Mouse (Mus musculus) forebrain, embryonic 10.5 days (tissue): ENCODE measurements at regions not wholly inside any gene's neighbourhood (a gene's known extent, or its start where the extent isn't known, plus 50 kb on each side); places are given as distances from the start of the nearest gene placed in this dataset.
"Not testable (repeated sequence)": the region's sequence is repeated elsewhere in the genome, so short reads cannot be mapped to it uniquely, and the experiment has no call there.

Experiments
- DNase-seq: peaks from one replicate; pipeline ENCODE4 v3.0.0-alpha.2; 2017; ENCODE audit warnings: low spot score; ENCODE audit errors: extremely low spot score
- H3K27ac ChIP-seq: fragments of 300-500 bp; sonication (generic); 2 replicates; pipeline ENCODE4 v1.5.1; 2016; ENCODE audit warnings: mild to moderate bottlenecking
- H3K27me3 ChIP-seq: fragments of 300-500 bp; sonication (generic); 2 replicates; pipeline ENCODE4 v1.6.1; 2016; ENCODE audit warnings: mild to moderate bottlenecking; ENCODE audit not compliant: poor library complexity, severe bottlenecking
- H3K36me3 ChIP-seq: fragments of 300-500 bp; sonication (generic); replicated peaks from 2 replicates; pipeline ENCODE4 v1.6.1; 2016; ENCODE audit warnings: mild to moderate bottlenecking, moderate library complexity
- H3K4me1 ChIP-seq: fragments of 300-500 bp; sonication (generic); 2 replicates; pipeline ENCODE4 v1.6.1; 2016
- H3K4me3 ChIP-seq: fragments of 300-500 bp; sonication (generic); 2 replicates; pipeline ENCODE4 v1.5.1; 2016; ENCODE audit warnings: mild to moderate bottlenecking, moderate library complexity
- H3K9me3 ChIP-seq: fragments of 300-500 bp; sonication (generic); 2 replicates; pipeline ENCODE4 v1.6.1; 2016; ENCODE audit warnings: mild to moderate bottlenecking, moderate library complexity
- WGBS: fragments of 180-500 bp; shearing (Covaris S2); methylation state at CpG from one replicate; pipeline ENCODE4 v1.1.7; 2016; 5-methylcytosine and 5-hydroxymethylcytosine counted together

DNA sequence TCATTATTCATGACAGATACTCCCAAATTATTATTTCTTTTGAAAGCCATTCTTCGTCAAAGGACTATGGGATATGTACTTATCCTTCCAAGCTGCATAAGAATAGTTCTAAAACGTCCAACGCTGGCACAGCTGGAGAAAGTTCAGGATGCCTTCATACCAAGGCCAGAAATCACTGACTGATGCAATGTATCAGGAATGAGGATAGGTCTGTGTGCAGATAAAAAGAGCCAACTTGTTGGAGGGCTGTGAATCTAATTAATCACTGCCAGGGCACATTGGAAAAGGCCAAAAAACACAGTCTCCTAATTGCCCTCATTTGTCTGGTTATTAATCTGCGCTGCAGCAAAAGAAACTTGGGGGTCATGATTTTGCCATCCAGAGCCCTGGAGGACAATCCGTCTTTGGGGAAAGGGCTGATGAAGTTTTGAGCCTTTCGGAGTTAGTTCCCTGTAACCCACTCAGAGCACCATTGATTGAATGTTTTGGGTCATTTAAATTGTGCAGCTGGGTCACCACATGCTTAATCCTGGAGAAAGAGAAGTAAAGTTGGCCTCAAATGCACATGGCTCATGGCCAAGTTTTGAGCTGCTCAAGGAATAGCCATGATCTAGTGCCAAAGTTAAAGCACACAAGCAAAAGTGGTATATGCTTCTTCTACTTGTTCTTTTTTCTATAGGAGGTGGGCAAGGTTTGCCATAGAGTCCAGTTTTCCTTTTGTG, 248.0 kb upstream of the Sfrp2 start:
- no peaks in the 10 kb centered on the region for H3K27me3 ChIP-seq
- no peak overlapping the region for H3K27ac ChIP-seq
- no peaks in the 10 kb centered on the region for H3K9me3 ChIP-seq
- H3K4me1 ChIP-seq, result no peaks in the 10 kb centered on the region
- 84% methylated on average over 6 of the region's 6 CpGs for WGBS
- no peak overlapping the region for H3K4me3 ChIP-seq
- no peaks in the 10 kb centered on the region for H3K36me3 ChIP-seq
- DNase-seq, result no peak

DNA sequence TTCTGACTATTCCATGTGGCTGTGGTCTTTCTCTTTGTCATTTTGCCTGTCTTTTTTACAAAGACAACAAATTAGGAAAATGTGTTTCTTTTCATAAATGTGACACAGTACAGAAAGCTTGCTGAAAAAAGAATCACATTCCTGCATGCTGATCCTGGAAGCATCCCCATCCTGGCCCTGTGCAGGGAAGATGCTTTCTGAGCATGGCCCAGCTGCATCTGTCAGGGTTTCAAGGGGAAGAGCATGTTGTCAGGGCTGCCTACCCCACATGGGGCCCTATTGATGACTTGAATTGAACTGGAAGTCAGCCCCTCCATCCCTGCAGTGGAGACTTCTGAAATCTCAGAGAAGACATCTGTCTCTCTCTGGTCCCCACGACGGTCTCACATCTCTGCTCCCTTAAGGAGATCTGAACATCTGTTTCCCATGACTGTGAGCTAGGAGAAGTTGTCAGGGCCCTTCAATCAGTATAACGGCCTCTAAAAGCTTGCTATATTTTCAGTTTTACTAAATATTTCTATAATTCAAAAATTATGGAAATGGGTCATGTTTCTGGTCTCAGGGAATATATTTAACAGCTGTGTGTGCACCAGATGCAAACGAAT, 235.8 kb upstream of the Sfrp2 start:
- DNase-seq, result no peak
- 84% methylated on average over 4 of the region's 4 CpGs for WGBS
- no peak overlapping the region for H3K4me3 ChIP-seq

DNA sequence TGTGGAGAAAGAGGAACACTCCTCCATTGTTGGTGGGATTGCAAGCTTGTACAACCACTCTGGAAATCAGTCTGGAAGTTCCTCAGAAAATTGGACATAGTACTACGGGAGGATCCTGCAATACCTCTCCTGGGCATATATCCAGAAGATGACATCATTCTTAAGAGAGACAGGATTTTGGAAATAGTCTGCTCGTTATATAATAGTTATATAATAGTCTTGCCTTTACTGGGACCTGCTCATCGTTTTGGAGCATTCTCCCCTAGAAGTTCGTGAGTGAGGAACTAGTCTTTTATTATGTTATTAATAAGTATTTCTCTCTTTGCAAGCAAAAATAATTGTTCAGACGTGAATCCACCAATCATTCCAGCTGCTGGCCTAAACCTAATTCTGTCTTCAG, 229.5 kb upstream of the Sfrp2 start:
- H3K4me3 ChIP-seq, H3K4me1 ChIP-seq, H3K27me3 ChIP-seq, H3K36me3 ChIP-seq, H3K9me3 ChIP-seq, H3K27ac ChIP-seq, DNase-seq: not testable (repeated sequence)
- WGBS, result 93% methylated on average over 5 of the region's 5 CpGs

More for the DNA sequence above, 235.8 kb upstream of the Sfrp2 start:
- Histone ChIP-seq H3K27me3 (no peaks in the 10 kb centered on the region), H3K4me1 (no peaks in the 10 kb centered on the region), H3K27ac (no peak overlapping the region), H3K36me3 (no peaks in the 10 kb centered on the region), H3K9me3 (no peaks in the 10 kb centered on the region)

DNA sequence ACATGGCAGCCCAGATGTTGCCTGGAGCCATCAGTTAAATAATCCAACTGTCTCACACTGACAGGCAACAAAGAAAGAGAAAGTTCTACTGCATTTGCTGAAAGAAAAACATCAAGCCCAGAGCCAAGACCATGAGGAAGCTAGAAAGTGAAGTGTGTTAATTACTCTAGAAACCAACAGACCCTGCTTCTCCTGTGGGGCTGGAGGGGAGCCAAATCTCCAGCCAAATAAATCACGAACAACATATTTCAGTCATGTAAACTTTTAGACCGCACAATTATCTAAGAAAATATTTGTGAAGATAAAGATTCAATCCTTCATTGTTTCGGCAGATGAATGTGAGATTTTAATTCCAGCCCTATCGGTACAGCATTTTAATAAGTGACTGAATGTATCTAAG, 228.9 kb upstream of the Sfrp2 start:
- Histone ChIP-seq H3K9me3 (no peaks in the 10 kb centered on the region), H3K36me3 (no peaks in the 10 kb centered on the region), H3K27ac (no peak overlapping the region), H3K4me3 (no peak overlapping the region), H3K27me3 (no peaks in the 10 kb centered on the region), H3K4me1 (peaks cover 5% of the 10 kb centered on the region; the same call in 1 of the 2 replicates)
- WGBS, result 94% methylated on average over 4 of the region's 4 CpGs
- DNase-seq, result no peak

DNA sequence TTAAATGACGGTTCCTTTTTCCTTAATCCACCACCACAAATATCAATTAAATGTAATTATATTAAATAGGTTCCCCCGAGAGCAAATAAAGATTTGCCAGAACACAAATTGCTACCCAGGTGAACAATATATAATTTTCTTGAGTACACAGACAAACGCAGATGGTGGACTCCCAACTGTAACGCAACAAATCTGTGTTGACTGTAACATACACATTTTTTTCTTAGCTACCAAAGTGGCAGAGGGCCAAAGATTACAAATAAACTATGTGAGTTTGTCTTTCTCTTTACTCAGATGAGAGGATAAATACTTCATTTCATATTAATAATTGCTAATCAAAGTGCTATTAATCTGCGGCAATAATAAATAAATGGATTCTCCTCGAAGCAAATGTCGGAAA, 228.4 kb upstream of the Sfrp2 start:
- Histone ChIP-seq H3K4me3 (no peak overlapping the region), H3K4me1 (peaks cover 5% of the 10 kb centered on the region; the same call in 1 of the 2 replicates), H3K9me3 (no peaks in the 10 kb centered on the region), H3K27ac (no peak overlapping the region), H3K27me3 (no peaks in the 10 kb centered on the region), H3K36me3 (no peaks in the 10 kb centered on the region)
- WGBS, result 91% methylated on average over 7 of the region's 7 CpGs
- DNase-seq, result no peak

DNA sequence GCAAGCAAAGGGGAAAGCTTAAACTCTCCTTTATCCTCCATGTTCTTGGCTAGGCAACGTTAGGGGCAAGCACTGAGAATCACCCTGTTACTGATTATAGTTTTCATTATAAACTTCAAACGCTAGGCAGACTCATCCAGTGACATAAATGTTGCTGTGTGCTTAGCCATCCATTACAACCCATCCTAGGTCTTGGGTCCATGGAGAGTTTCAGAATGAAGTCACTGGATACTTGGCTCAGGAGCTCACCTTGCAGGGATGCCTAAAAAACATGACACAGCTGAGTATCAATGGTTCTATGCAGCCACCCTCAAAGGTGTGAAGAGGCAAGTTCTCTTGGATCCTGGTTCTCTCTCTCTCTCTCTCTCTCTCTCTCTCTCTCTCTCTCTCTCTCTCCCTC, 227.2 kb upstream of the Sfrp2 start:
- 78% methylated on average over 2 of the region's 2 CpGs for WGBS
- no peaks in the 10 kb centered on the region for H3K9me3 ChIP-seq
- H3K36me3 ChIP-seq, result no peaks in the 10 kb centered on the region
- no peak for DNase-seq
- no peaks in the 10 kb centered on the region for H3K27me3 ChIP-seq
- H3K4me3 ChIP-seq, result no peak overlapping the region
- H3K27ac ChIP-seq, result no peak overlapping the region
- peaks cover 5% of the 10 kb centered on the region; the same call in 1 of the 2 replicates for H3K4me1 ChIP-seq

DNA sequence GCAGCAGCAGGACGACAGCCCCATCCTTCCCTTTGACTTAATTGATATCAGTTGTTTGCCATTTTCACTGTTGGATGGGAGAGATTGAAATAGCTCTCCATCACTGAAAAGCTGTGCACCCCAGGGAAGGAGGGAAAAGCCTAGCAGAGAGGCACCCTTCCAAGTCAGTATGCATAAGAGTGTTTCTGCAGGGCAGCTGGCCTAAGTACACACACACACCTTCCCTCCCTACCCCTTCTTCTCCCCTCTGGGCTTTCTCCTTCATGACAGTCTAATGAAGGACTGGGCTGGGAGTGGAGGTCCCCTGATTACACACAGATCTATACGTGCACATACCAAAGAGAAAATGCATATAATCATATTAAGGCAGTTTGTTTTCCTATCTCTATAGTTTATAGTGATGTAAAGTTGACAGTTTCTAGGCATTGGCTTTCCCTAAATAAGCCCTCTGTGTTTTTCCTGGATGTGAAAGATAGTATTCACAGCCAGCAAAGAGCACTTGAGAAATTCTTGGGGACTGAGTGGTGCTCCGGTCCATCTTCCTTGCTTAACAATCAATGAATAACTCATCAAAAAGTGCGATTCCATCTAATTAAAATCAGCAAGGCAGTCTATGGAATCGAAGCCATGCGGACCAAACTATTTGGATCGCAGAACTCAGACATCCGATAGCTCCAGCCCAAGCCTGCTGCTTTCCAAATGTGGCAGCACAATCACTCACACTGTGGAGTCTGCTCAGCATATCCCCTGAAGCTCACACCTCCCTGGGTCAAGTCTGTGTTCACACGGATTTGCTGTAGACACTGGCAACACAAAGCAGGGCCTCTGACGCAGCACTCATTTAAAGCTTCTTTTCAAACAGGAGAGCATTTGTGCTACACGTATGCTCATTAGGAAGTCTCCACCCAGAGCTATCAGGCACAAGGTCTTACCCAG, 224.9 kb upstream of the Sfrp2 start:
- peaks cover 5% of the 10 kb centered on the region; the same call in 1 of the 2 replicates for H3K4me1 ChIP-seq
- no peaks in the 10 kb centered on the region for H3K36me3 ChIP-seq
- H3K27ac ChIP-seq, result no peak overlapping the region
- WGBS, result 82% methylated on average over 11 of the region's 11 CpGs
- H3K9me3 ChIP-seq, result no peaks in the 10 kb centered on the region
- no peaks in the 10 kb centered on the region for H3K27me3 ChIP-seq
- H3K4me3 ChIP-seq, result no peak overlapping the region
- no peak for DNase-seq

DNA sequence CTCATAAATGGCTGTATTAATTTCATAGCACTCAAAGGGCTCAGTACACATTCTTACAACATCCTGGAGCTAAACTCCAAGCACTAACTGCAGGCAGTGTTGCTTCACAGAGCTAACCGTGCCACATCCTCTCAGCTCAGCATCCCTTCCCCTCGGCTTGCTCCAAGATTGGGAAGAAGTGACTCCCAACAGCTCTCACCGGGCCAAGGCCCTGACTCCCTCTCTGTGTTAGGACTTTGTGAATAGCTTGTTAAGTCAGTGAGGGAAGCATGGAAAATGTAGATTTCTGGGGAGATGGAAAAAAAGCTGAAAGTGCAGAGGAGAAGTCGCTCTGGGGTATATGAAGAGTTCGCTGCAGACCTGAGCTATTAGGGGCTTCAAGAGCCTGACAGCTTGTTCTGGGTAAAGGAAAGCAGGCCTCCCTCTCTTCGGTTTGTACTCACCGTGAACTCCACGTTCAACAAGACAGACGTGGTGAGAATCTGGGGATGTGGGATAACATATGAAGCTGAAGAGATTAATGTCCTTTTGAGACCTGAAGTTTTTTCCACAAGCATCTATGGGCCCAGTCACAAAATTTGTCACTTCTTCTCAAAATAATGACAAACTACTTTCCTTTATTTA, 213.5 kb upstream of the Sfrp2 start:
- no peak overlapping the region for H3K4me3 ChIP-seq
- H3K9me3 ChIP-seq, result no peaks in the 10 kb centered on the region
- no peak overlapping the region for H3K27ac ChIP-seq
- WGBS, result 91% methylated on average over 9 of the region's 9 CpGs
- H3K4me1 ChIP-seq, result peaks cover 11% of the 10 kb centered on the region
- no peak for DNase-seq
- H3K36me3 ChIP-seq, result no peaks in the 10 kb centered on the region
- no peaks in the 10 kb centered on the region for H3K27me3 ChIP-seq

DNA sequence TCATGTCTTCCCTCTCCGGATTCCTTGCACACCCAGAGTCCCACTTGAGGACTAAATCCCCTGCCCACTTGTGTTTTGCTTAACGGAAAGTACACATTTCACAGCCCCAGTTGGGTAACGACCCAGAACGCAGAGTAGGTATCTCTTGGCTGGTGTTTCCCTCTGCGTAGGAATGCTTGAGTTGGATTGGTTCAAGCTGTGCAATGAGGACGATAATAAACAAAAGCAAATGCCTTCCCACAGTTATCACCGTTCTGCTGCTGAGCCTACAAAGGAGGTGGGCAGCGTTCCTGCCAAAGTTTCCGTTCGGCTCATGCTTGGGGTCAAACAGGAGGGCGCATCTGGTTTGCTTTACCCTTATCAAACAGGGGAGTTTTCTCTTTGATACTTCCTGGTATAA, 212.3 kb upstream of the Sfrp2 start:
- Histone ChIP-seq H3K4me1 (peaks cover 11% of the 10 kb centered on the region), H3K27me3 (no peaks in the 10 kb centered on the region), H3K9me3 (no peaks in the 10 kb centered on the region), H3K36me3 (no peaks in the 10 kb centered on the region), H3K4me3 (no peak overlapping the region), H3K27ac (0 out of 2 replicates have a peak overlapping the region, but pooled peaks have one; percentile 30)
- no peak for DNase-seq
- 72% methylated on average over 11 of the region's 11 CpGs for WGBS

DNA sequence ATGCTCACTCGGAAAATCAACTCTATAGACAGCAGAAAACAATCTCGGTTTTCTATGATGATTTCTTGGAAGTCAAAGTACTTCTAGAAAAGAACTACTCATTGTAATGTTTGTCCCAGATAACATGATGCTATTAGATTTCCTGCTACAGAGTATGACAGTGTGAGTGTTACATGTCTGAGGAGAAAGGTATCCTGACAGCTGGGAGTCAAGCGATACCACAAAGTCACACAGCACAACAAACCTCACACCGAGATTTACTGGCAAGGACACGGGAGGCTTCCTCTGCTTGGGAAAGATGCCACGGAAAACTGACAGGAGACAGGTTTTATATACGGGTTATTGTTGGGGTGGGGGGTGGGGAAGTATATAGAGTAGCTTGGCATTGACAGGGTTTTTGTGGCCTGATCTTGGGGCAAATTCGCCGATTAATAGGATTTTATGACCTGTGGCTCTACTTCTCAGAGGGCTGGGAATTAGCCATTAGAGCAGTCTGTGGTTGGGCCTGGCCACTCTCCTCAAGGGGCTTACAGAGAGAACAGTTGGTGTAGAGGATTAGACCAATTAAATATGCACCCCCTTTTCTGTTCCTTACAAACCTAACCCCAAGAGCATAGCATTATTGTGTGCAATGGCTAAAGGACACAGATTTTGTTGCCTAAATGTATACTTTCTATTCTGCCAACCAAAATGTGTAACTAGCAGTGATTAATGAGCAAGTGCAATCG, 209.2 kb upstream of the Sfrp2 start:
- no peak overlapping the region for H3K4me3 ChIP-seq
- DNase-seq, result no peak
- H3K9me3 ChIP-seq, result no peaks in the 10 kb centered on the region
- H3K27ac ChIP-seq, result no peak overlapping the region
- 80% methylated on average over 10 of the region's 10 CpGs for WGBS
- H3K27me3 ChIP-seq, result no peaks in the 10 kb centered on the region
- peaks cover 15% of the 10 kb centered on the region for H3K4me1 ChIP-seq
- no peaks in the 10 kb centered on the region for H3K36me3 ChIP-seq

DNA sequence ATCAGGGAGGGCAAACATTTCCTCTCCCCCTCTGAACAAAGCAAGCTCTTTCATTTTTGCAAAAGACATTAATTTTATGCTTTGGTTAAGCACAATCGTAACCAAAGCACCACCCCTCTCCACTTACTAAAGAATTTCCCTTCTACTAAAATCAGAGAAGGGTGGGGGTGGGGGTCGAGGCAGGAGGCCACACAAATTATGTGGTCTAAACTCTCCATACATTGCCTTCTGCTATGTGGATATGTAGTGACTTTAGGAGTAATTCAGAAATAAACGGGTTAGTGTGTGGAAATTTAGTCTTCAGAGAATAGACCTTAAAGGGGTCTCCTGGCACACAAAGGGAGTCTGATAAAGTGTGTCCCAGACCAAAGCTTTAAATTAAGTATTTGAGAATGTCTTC, 204.1 kb upstream of the Sfrp2 start:
- Histone ChIP-seq H3K27ac (no peak overlapping the region), H3K4me3 (no peak overlapping the region), H3K36me3 (no peaks in the 10 kb centered on the region), H3K27me3 (no peaks in the 10 kb centered on the region), H3K4me1 (peaks cover 15% of the 10 kb centered on the region), H3K9me3 (no peaks in the 10 kb centered on the region)
- WGBS, result 74% methylated on average over 3 of the region's 3 CpGs
- DNase-seq, result no peak

DNA sequence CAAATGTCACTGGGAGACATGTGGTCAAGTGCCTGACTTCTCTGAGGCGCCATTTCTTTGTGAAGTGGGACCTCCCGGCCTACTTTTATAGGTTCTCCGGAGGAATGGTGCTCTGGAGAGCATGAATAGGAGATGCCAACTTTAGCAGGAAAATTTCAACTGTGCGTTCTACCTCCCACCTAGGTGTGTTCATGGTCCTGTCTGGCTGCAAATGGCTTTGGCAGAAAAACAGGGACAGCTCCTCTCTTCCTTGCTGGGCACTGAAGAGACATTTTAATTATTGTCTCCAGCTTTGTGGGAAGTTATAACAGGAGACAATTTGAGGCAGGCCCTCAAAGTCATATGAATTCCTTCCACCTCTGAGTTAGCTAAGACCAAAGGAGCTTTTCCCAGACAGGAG, 190.6 kb upstream of the Sfrp2 start:
- peaks cover 8% of the 10 kb centered on the region for H3K27me3 ChIP-seq
- H3K4me1 ChIP-seq, result peaks cover 2% of the 10 kb centered on the region
- WGBS, result 98% methylated on average over 4 of the region's 4 CpGs
- no peaks in the 10 kb centered on the region for H3K9me3 ChIP-seq
- H3K36me3 ChIP-seq, result no peaks in the 10 kb centered on the region
- no peak for DNase-seq
- no peak overlapping the region for H3K4me3 ChIP-seq
- no peak overlapping the region for H3K27ac ChIP-seq
